Mouse (Mus musculus): ENCODE measurements around the gene Tcf21. TPM values are rescaled to one million over a fixed set of nuclear protein-coding genes. Genes with fewer than 3 reads are reported as not detected.

Tcf21 gene
- not detected in 2 replicates for polyA plus RNA-seq (2014; fragmentation: Nextera tagmentation; extraction: Ambion mirVana)

DNA sequence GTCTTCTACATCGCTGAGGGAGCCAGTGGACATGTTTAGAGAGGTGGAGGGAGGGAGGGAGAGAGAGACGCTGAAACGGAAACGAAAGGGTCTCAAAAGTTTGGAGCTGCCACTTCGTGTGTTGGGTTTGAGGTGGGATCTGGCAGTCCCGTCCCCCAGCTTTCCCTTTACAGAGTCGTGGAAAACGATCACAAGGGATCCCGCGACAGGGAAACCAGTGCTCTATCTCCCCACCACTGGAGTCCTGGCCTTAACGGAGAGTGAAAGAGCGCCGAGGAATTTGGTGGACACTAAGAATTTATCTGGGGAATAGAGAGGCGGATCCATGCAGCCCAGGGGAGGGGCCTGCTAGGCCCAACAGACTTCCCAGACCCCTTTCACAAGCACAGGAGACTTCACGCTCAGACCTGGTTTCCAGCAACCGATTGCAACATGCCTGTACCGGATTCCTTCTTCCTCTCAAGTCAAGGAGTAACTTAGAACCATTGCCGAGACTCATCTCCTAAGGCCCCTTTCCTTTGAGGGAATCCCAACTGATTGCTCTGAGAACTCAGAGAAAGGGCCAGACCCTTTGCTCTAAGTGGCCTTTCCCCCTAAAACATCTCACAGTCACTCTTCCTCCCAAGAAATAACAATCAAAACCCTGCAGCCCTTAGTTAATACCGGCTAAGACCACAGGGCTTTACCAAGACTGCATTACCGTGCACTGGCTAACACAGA, at the start of gene Tcf21:
Tcf21 (minus strand) TSS at position 304 of the 720 bp plus-strand sequence.
- ATAC-seq (ENCODE audit: low read depth), result no peak
- 0 out of 2 replicates have a peak within 1 kb of the TSS, but pooled peaks have one; percentile 1 for H3K4me3 ChIP-seq (ENCODE audit: low read depth, low read length)

DNA sequence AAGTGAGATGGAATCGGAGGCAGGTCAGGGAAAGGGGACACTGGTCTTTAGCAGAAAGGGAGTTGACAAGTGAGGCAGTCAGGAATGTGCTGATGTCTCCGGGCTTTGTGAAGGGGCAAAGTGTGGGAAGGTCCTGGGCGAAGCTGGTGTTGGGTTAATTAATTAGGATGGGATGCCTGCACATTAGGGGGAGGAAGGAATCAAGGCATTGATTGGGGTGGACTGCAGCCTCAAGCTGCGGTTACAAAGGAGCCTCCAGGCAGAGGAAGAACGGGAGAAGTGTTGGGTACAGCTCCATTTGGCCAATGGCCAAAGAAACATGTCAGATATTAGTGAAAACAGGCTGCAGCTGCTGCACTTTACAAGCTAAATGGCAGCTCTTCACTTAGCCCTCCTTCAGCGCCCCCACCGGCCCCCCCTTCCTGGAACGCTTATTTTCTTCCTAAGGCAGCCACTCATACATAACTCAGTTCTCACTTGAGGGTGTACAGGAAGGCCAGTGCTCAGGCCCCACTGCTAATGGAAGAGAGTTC, 48.5 kb upstream of the Tcf21 start:
- H3K9ac ChIP-seq (replicated peaks; ENCODE audit: low read depth, low read length), result no peak overlapping the region
- 40% methylated on average over 8 of the region's 8 CpGs for WGBS
- no peaks in the 10 kb centered on the region for H3K27me3 ChIP-seq (ENCODE audit: control insufficient read depth, insufficient read depth, low read length)
- H3K4me1 ChIP-seq (ENCODE audit: control insufficient read depth, insufficient read depth, low read length), result no peaks in the 10 kb centered on the region
- peak; percentile 60; the same call in 1 of the 2 replicates for ATAC-seq (ENCODE audit: low read depth)
- H3K36me3 ChIP-seq (ENCODE audit: control insufficient read depth, insufficient read depth, low read length), result no peaks in the 10 kb centered on the region
- no peak overlapping the region for H3K27ac ChIP-seq (ENCODE audit: low read depth, low read length)
- no peaks in the 10 kb centered on the region for H3K9me3 ChIP-seq (ENCODE audit: control insufficient read depth, low read length)
- no peak overlapping the region for H3K4me2 ChIP-seq (ENCODE audit: low read depth, low read length)
- H3K4me3 ChIP-seq (ENCODE audit: low read depth, low read length), result no peak overlapping the region

More for the DNA sequence above, at the start of gene Tcf21:
- peaks cover 67% of the 10 kb centered on the region for H3K27me3 ChIP-seq (ENCODE audit: control insufficient read depth, insufficient read depth, low read length)
- H3K36me3 ChIP-seq (ENCODE audit: control insufficient read depth, insufficient read depth, low read length), result no peaks in the 10 kb centered on the region
- no peaks in the 10 kb centered on the region for H3K9me3 ChIP-seq (ENCODE audit: control insufficient read depth, low read length)
- 3% methylated on average over 20 of the region's 20 CpGs for WGBS
- H3K9ac ChIP-seq (replicated peaks; ENCODE audit: low read depth, low read length), result no peak within 1 kb of the TSS
- no peaks in the 10 kb centered on the region for H3K4me1 ChIP-seq (ENCODE audit: control insufficient read depth, insufficient read depth, low read length)
- no peak within 1 kb of the TSS for H3K4me2 ChIP-seq (ENCODE audit: low read depth, low read length)
- no peak within 1 kb of the TSS for H3K27ac ChIP-seq (ENCODE audit: low read depth, low read length)

GRCm38 (mm10) chr10:22867210-22867609, 47.2 kb upstream of the Tcf21 start:
- Histone ChIP-seq H3K27me3 (ENCODE audit: control insufficient read depth, insufficient read depth, low read length) (no peaks in the 10 kb centered on the region), H3K27ac (ENCODE audit: low read depth, low read length) (no peak overlapping the region), H3K4me2 (ENCODE audit: low read depth, low read length) (no peak overlapping the region), H3K36me3 (ENCODE audit: control insufficient read depth, insufficient read depth, low read length) (no peaks in the 10 kb centered on the region), H3K9ac (replicated peaks; ENCODE audit: low read depth, low read length) (no peak overlapping the region), H3K4me3 (ENCODE audit: low read depth, low read length) (no peak overlapping the region), H3K4me1 (ENCODE audit: control insufficient read depth, insufficient read depth, low read length) (no peaks in the 10 kb centered on the region), H3K9me3 (ENCODE audit: control insufficient read depth, low read length) (no peaks in the 10 kb centered on the region)
- WGBS, result 88% methylated on average over 2 of the region's 2 CpGs
- no peak for ATAC-seq (ENCODE audit: low read depth)

- no peaks in the 10 kb centered on the region for H3K36me3 ChIP-seq (ENCODE audit: control insufficient read depth, insufficient read depth, low read length)
- H3K27ac ChIP-seq (ENCODE audit: low read depth, low read length), result no peak overlapping the region
- H3K4me3 ChIP-seq (ENCODE audit: low read depth, low read length), result no peak overlapping the region
- 32% methylated on average over 9 of the region's 9 CpGs for WGBS
- H3K27me3 ChIP-seq (ENCODE audit: control insufficient read depth, insufficient read depth, low read length), result no peaks in the 10 kb centered on the region
- no peaks in the 10 kb centered on the region for H3K9me3 ChIP-seq (ENCODE audit: control insufficient read depth, low read length)
- no peak overlapping the region for H3K4me2 ChIP-seq (ENCODE audit: low read depth, low read length)
- H3K4me1 ChIP-seq (ENCODE audit: control insufficient read depth, insufficient read depth, low read length), result no peaks in the 10 kb centered on the region
- no peak for ATAC-seq (ENCODE audit: low read depth)
- H3K9ac ChIP-seq (replicated peaks; ENCODE audit: low read depth, low read length), result no peak overlapping the region
Observed at GRCm38 (mm10) chr10:22858111-22858510, 38.1 kb upstream of the Tcf21 start.

DNA sequence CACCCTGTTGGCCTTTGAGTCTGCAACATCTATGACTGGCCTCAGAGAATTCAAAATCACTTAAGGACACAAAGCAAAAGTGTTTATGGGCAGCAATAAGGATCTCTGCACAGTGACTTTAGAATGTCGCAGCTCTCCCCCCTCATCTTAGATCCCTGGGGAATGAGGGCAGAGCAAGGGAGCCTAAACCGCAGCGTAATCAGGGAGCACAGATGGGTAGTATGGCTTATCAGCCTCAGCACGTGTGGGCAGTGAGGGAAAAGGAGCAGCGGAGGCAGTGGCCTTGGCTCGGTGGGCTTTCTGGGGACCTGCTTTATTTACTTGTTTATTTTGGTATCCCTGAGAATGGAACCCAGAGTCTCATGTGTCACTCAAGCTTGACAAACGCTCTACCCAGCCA, 34.4 kb upstream of the Tcf21 start:
- Histone ChIP-seq H3K27ac (ENCODE audit: low read depth, low read length) (no peak overlapping the region), H3K4me3 (ENCODE audit: low read depth, low read length) (no peak overlapping the region), H3K4me1 (ENCODE audit: control insufficient read depth, insufficient read depth, low read length) (no peaks in the 10 kb centered on the region), H3K4me2 (ENCODE audit: low read depth, low read length) (no peak overlapping the region), H3K36me3 (ENCODE audit: control insufficient read depth, insufficient read depth, low read length) (no peaks in the 10 kb centered on the region), H3K9me3 (ENCODE audit: control insufficient read depth, low read length) (no peaks in the 10 kb centered on the region), H3K9ac (replicated peaks; ENCODE audit: low read depth, low read length) (no peak overlapping the region), H3K27me3 (ENCODE audit: control insufficient read depth, insufficient read depth, low read length) (no peaks in the 10 kb centered on the region)
- no peak for ATAC-seq (ENCODE audit: low read depth)
- WGBS, result 29% methylated on average over 7 of the region's 7 CpGs

DNA sequence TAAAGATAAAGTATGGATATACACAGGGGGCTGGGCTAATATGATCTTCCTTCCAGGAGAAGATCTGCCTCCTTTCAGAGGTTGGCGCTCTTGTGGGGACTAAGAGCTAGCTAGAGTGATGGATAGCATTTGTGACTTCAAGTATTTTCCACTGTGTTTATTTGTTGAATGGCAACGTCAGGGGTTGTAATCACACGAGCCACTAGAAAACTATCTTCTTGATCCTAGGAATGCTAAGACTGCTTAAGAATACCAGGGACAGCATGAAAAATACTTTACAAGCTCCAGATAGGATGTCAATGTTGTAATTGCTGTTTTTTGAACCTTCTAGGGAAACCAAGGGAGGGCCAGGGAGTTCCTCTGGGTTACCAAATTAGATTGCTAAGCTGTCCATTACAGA, 25.4 kb upstream of the Tcf21 start:
- no peaks in the 10 kb centered on the region for H3K36me3 ChIP-seq (ENCODE audit: control insufficient read depth, insufficient read depth, low read length)
- H3K4me1 ChIP-seq (ENCODE audit: control insufficient read depth, insufficient read depth, low read length), result no peaks in the 10 kb centered on the region
- H3K27me3 ChIP-seq (ENCODE audit: control insufficient read depth, insufficient read depth, low read length), result peaks cover 27% of the 10 kb centered on the region
- ATAC-seq (ENCODE audit: low read depth), result no peak
- H3K4me2 ChIP-seq (ENCODE audit: low read depth, low read length), result no peak overlapping the region
- H3K9me3 ChIP-seq (ENCODE audit: control insufficient read depth, low read length), result no peaks in the 10 kb centered on the region
- no peak overlapping the region for H3K27ac ChIP-seq (ENCODE audit: low read depth, low read length)
- H3K9ac ChIP-seq (replicated peaks; ENCODE audit: low read depth, low read length), result no peak overlapping the region
- no peak overlapping the region for H3K4me3 ChIP-seq (ENCODE audit: low read depth, low read length)
- 8% methylated on average over 3 of the region's 3 CpGs for WGBS

DNA sequence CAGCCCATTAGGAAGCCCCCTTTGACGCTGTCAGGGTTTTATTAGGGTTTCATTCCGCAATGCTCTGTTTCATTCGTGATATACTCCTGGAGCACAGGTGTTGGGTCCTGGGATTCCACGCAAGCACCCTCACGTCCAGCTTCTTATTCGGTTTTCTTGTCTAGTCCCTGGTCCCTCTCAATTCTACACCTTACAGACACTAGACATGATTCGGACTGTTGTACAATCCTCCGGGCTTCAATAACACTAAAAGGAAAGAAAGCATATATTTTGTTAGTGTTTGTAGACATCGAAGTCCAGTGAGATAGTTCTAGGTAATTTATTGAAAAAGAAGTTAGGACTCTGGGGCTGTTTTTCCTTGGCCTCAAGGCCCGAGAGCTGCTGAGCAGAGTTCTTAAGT, 24.8 kb upstream of the Tcf21 start:
- WGBS, result 14% methylated on average over 10 of the region's 10 CpGs
- Histone ChIP-seq H3K9ac (replicated peaks; ENCODE audit: low read depth, low read length) (no peak overlapping the region), H3K9me3 (ENCODE audit: control insufficient read depth, low read length) (no peaks in the 10 kb centered on the region), H3K27me3 (ENCODE audit: control insufficient read depth, insufficient read depth, low read length) (peaks cover 29% of the 10 kb centered on the region), H3K4me1 (ENCODE audit: control insufficient read depth, insufficient read depth, low read length) (no peaks in the 10 kb centered on the region), H3K36me3 (ENCODE audit: control insufficient read depth, insufficient read depth, low read length) (no peaks in the 10 kb centered on the region), H3K4me3 (ENCODE audit: low read depth, low read length) (no peak overlapping the region), H3K27ac (ENCODE audit: low read depth, low read length) (no peak overlapping the region), H3K4me2 (ENCODE audit: low read depth, low read length) (no peak overlapping the region)
- no peak for ATAC-seq (ENCODE audit: low read depth)

GRCm38 (mm10) chr10:22843440-22844361, 23.7 kb upstream of the Tcf21 start:
- no peak overlapping the region for H3K27ac ChIP-seq (ENCODE audit: low read depth, low read length)
- ATAC-seq (ENCODE audit: low read depth), result peak; percentile 34; the same call in 1 of the 2 replicates
- no peak overlapping the region for H3K4me3 ChIP-seq (ENCODE audit: low read depth, low read length)
- no peaks in the 10 kb centered on the region for H3K36me3 ChIP-seq (ENCODE audit: control insufficient read depth, insufficient read depth, low read length)
- H3K9ac ChIP-seq (replicated peaks; ENCODE audit: low read depth, low read length), result no peak overlapping the region
- WGBS, result under 1% methylated on average over 26 of the region's 26 CpGs
- peak overlapping the region; percentile 11; the same call in 1 of the 2 replicates for H3K4me2 ChIP-seq (ENCODE audit: low read depth, low read length)
- H3K9me3 ChIP-seq (ENCODE audit: control insufficient read depth, low read length), result no peaks in the 10 kb centered on the region
- no peaks in the 10 kb centered on the region for H3K4me1 ChIP-seq (ENCODE audit: control insufficient read depth, insufficient read depth, low read length)
- H3K27me3 ChIP-seq (ENCODE audit: control insufficient read depth, insufficient read depth, low read length), result peaks cover 29% of the 10 kb centered on the region

Data from neural tube, embryonic 14.5 days (tissue).